Mouse (Mus musculus) heart, postnatal 10 days (tissue): ENCODE measurements around the gene Ccnjl. TPM values are rescaled to one million over a fixed set of nuclear protein-coding genes. Genes with fewer than 3 reads are reported as not detected.

Experiments
- DNase-seq, 2 experiments: peaks; one replicate each; pipeline ENCODE4 v3.0.0; 2021
- intact Hi-C: fragments of 180-260 bp; cut with DNase I; formaldehyde crosslinking; loops from one replicate; pipeline ENCODE4 v1.15.1; 2025
- total RNA-seq, 2 experiments: library from RNA; stranded (reverse); gene quantifications; 2 replicates each; pipeline ENCODE4 v1.2.3; 2021

Ccnjl gene
- 10 to 100 TPM; 10.2 to 11.3 TPM for total RNA-seq

DNA sequence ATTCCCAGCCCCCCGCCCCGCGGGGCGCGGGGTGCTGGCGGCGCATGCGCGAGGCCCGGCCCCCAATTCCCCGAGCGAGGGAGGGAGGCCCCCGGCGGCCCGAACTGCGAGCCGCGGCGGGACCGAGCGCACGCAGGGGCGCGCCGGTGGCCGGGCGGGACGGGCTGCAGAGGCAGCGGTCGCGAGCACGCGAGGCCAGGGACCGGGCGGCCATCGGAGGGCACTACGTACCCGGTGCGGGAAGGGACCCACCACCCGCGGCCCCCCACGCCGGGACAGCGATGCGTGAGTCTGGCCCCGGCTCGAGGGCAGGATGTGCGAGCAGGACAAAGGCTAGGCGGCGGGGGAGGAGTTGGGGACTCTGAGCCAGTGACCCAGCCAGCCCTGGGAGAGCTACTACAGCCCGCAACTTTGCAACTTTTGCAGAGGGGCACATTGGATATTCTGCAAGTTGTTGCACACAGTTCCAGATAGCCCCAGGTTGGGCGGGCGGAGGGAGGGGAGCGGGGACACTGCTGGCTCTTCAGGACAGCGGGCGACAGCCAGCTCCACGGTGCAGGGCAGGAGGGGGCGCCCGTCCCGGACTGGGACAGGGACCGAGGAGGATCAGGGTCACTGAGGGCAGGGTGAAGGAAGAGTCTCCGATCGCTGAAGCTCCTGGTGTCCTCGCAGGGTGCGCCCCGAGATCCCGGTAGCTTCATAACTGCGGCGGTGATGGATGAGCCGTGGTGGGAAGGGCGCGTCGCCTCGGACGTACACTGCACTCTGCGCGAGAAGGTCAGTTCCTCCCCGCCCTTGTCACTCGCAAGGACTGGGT is at the start of gene Ccnjl:
Gene Ccnjl (plus strand): TSS at position 102 of the 817 bp plus-strand sequence.
- peak; percentile 79 to 81 for DNase-seq
- intact Hi-C loops = loop anchor here (2.0 to 10.0 kb wide), 5 partner anchors 20 to 216 kb away; partner anchors contain the start of genes 4933415A04Rik and Ttc1

DNA sequence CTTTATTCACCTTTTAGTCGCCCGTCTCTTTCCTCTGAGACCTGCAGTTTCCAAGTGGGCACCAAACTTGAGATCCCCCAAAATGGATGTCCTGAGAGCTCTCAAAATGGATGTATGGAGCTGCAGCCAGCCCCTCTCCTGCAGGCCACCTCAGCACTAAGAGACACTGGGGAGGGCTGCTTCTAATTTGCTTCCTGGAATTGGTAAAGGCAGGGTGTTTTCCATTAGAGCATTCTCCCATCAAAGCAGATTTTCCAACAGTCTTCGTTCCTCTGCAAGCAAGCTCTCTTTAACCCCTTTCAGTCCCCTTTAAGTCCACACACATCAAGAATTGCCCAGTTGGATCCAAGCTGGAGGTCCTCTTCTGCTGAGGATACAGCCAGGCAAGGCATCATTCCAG is 49.2 kb upstream of the Ccnjl start:
- intact Hi-C loops = no loop called here
- DNase-seq = no peak

DNA sequence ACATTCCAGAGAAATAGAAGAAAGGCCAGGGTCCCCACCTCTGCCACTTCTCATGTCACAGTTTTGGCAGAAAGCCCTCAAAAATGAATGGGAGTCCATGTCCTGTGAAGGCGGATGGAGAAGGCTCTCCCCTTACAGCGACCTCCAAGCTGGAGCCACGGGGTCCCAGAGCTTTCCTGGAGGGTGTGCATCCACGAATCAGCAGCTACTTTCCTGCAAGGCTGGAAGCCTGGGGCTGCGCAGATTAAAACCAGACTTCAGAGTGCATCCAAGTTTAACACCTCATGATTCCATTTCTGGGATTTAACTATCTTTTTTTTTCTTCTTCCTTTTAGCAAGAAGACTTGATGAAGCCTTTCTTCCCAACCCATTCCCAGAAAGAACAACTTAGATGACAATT is 48.0 kb upstream of the Ccnjl start:
- no peak for DNase-seq
- intact Hi-C loops = no loop called here

DNA sequence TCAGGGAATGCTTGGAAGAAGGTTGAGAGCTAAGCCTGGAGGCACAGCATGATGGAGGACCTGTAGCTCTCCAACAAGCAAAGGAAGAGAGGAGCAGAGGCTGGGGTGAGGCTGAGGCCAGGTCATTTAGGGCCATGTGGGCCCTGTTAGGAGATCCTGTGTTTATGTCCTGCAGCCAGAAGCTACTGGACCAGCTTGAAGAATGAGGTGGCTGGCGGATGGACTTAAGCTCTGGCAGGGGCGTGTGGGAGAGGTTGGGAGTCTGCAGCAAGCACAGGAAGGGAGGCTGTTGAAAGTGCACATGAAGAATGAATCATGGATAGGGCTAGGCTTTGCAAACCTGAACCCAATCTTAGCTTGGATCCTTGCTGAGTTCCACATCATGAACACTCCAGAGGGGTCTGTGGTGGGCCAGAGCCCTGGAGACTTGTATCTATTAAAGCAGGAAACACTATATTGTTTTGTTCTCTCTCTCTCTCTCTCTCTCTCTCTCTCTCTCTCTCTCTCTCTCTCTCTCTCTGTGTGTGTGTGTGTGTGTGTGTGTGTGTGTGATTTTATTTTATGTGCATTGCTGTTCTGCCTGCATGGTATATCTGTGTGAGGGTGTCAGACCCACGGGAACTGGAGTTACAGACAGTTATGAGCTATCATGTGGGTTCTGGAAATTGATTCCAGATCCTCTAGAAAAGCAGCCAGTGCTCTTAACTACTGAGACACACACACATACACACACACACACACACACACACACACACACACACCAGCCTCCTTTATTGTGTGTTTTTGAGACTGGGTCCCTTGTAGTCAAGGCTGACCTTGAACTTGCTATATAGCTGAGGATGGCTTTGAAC is 46.7 kb upstream of the Ccnjl start:
- peak; percentile 45 to 55 for DNase-seq
- intact Hi-C loops = no loop called here

DNA sequence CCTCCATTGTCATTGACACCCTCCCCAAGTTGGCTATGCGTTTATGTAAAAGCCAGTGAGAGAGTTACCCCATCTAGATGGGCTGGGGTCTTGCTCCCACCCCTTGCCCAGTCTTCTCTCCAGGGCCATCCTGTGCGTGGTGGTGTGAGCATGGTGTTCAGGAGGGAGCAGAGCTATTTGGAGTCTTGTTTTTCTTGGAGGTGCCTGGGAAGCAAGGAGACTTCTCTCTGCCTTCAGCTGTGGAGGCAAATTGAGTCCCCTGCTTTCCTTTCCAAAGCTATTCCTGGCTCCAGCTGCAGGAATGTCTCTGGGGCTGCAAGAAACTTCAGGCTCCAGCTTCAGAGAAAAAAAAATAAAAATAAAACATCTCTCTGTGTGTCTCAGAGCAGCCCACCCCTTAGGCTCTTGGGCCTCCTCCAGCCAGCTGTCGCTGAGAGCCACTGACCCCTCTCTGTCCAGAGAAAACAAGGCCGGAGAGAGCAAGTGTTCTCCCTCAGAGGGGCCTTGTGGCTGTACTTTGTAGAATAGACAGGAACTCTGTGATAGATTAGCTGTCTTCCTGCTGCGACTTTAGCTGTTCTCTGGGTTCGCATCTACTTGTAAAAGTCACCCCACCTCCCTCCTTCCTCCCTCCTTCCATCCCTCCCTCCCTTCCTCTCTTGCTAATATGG is 45.3 kb upstream of the Ccnjl start:
- DNase-seq = peak; percentile 70 to 76
- intact Hi-C loops = no loop called here

DNA sequence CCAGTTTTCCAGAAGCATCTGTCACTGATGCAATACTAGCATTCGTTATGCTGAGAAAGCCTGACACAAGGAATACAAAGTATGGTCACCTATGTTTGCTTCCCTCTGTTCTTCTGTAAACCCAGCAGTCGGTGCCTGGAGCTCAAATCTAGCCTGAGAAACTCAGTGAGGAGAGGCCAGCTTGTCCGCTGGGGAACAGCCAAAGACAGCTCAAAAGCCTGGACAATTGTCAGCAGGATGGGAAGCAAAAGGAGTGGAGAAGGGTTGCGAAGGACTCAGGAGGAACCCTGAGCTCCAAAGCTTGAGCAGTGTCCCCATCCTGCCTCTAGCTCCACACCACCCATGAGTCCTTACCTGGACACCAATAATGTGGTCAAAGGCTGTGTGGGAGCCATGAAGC is 44.5 kb upstream of the Ccnjl start:
- DNase-seq = peak; percentile 59 to 62
- intact Hi-C loops = no loop called here

DNA sequence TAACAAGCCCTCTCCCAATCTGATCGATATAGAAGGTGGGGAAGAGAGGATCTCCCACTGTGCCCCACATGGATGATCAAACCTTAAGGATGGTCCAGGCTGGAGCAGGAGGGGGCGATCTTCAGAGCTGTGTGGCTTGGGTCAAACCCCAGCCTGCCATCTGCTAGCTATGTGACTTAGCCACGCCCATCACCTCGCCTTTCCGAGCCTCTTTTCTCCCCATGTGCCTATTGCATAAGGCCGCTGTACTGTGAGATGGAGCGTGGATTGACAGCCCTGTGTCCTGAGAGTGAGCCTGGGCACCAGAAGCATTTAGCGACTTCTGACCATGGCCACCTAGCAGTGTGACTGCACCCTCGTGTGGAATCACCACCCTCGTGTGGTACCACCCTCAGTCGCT is 43.9 kb upstream of the Ccnjl start:
- intact Hi-C loops = no loop called here
- DNase-seq = no peak

DNA sequence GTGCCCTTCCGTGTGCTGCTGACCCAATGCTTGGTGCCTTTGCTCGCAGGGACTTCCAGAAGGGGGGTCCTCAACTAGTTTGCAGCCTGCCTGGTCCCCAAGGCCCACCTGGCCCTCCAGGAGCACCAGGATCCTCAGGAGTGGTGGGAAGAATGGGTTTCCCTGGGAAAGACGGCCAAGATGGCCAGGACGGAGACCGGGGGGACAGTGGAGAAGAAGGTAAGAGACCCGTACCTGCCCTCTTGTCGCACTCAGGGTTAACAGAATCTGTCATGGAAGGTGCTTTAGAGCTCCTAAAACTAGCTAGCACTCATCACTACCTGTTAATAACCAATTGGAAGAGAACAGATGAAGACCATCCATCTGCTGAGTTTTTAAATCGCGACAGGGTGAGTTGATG is 42.7 kb upstream of the Ccnjl start:
- intact Hi-C loops = no loop called here

DNA sequence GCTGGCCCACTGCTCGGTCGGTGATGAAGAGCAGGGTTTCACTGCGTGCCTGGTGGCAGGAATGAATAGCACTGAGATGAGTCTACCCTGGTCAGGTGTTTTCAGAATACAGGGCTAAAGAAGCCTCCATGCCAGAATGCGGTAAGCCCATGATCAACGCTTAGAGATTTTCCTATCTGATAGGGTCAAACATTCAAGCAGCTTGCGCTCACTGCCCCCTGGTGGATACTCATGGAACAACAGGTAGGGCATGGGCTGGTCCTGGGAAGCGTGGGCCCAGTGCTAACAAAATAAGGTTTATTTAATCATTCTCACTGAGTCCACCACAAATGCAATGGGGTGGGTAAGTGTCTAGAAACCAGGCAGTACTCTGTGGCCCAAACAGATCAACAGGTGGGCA is 35.9 kb upstream of the Ccnjl start:
- peak; percentile 77 to 89 for DNase-seq
- intact Hi-C loops = loop anchor here (1.0 to 10.0 kb wide), 5 partner anchors 35 to 192 kb away; partner anchors contain the start of genes Ccnjl and Pwwp2a

More for the DNA sequence above, 42.7 kb upstream of the Ccnjl start:
- no peak for DNase-seq

DNA sequence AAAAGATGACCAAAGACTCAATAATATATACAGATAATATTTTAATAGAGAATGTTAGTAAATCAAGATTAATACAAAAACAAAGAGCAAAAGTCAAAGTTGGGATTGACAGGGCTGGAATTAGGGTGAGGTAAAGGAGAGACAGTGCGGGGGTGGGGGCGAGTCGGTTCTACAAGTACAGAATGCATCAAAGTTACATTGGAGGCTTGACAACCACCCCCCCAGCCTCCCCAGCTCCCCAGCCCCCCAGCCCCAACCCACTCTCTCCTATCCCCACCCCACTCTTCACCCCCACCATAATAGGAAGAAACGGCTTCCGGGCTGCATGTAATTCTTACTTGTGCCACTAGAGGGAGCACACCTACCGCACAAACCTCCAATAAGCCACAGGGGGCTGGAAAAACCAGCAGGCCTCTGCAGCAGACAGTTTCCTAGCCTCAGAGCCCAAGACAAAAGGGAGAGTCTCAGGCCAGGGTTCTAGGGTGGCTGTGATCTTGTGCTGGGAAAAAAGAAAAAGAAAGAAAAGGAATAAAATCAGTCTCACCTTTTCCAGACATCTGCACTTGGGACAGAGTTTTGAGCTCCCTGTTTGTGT is 34.7 kb upstream of the Ccnjl start:
- intact Hi-C loops = loop anchor here (1.0 to 10.0 kb wide), 4 partner anchors 33 to 191 kb away; partner anchors contain the start of genes Ccnjl and Pwwp2a
- peak; percentile 75 to 88 for DNase-seq

DNA sequence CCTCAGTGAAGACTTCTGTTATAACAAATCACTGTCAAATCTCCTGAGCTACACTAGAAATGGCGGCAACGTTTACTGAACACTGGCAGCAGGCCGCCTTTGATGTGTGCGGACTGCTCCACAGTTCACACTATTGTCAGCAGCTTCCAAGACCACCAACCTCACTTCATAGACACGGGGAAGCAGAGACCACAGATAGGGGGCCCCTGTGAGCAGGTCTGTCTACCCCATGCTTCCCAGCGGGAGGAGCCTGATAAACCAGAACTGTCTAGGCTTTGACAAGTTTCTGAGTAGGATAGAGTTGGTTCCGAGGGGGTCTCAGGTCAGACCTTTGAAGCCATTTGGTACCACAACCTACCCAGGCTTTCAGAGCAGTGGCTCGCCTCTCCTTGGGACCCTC is 33.5 kb upstream of the Ccnjl start:
- no peak for DNase-seq
- intact Hi-C loops = loop anchor here (10.0 kb wide), 1 partner anchor 190 kb away; the partner anchor contains the start of gene Pwwp2a

DNA sequence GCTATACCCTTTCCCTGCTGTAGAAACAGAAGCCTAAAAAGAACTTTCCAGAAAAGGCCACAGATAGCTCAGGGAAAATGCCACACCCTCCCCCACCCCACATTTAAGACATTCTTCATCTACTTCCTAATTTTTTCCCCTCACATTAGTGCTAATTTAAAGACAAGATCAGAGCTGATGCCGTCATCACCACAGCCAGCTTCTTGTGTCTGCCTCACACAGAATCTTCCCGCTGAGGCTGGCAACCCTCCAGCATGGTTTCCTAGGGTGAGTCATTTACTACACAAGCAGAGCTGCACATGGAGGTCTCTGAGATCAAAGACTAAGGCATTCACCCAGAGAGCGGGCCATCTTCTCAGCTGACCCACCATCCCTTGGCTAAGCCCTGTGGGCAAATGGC is 33.1 kb upstream of the Ccnjl start:
- peak; percentile 68 to 69 for DNase-seq
- intact Hi-C loops = loop anchor here (10.0 kb wide), 1 partner anchor 189 kb away; the partner anchor contains the start of gene Pwwp2a

DNA sequence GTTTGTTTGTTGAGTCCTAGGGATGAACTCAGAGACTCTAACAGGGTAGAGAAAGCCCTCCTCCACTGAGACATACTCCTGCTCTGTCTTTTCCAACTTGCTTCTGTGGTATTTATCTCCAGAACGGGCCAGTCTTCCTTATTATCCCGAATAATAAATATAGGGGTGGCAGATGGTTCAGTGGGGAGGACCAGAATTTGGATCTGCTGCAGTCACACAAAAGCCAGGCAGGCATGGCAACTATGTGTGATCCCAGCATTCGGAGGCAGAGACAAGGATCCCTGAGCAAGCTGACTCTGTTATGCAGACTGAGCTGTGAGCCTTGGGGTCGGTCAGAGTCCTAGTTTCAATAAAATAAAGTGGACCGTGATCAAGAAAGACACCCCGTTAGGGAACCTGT is 27.3 kb upstream of the Ccnjl start:
- DNase-seq = no peak
- intact Hi-C loops = no loop called here

DNA sequence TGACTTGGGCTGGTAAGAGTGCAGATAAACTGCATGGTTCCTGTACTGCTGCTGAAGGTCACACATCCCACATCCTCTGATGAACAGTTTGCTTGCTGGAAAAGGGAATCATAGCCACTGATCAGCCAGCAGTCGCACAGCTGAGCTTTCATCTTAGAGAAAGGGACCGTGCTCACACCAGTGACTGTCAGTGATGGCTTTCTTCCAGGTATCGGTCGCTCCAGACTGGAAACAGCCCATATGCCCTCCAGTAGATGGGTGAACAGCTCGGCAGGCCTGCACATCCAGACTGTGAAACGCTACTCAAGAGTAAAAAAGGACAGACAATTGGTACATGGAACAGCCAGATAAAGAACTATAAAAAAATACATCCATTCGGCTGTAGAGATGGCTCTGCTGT is 23.4 kb upstream of the Ccnjl start:
- intact Hi-C loops = no loop called here

DNA sequence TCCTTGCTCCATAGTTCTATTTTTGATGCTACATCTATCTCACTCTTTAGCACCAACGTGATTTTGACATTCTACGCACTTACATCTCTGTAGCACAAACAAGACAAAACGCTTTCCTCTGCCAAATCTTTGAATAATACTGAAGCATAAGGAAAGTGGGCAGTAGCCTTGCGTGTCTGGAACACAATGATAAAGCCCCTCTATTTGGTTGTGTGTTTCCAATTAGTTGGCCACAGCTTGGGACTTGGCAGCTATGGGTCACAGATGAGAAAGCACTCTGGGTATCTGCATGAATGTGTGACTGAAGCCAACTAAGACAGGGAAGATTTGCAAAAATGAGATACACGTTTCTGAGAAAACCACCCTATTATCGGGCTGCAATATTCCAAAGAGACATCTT is 20.6 kb upstream of the Ccnjl start:
- intact Hi-C loops = no loop called here
- DNase-seq = no peak

More for the DNA sequence above, 23.4 kb upstream of the Ccnjl start:
- no peak for DNase-seq

DNA sequence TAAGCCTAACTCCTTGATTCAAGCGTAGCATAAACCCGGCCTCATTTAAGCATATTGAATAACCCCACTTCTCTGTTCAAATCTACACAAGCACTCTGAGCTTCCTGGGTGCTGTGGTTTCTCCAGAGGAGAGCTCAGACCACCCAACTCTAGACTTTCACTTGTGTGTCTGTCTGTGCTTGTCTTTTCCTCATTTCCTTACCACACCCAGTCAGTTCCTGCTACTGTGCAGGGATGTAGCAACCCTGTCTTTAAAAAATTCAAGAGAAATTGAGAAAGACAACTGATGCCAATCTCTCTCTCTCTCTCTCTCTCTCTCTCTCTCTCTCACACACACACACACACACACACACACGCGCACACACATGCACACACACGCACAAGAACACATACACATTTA is 18.7 kb upstream of the Ccnjl start:
- intact Hi-C loops = no loop called here

DNA sequence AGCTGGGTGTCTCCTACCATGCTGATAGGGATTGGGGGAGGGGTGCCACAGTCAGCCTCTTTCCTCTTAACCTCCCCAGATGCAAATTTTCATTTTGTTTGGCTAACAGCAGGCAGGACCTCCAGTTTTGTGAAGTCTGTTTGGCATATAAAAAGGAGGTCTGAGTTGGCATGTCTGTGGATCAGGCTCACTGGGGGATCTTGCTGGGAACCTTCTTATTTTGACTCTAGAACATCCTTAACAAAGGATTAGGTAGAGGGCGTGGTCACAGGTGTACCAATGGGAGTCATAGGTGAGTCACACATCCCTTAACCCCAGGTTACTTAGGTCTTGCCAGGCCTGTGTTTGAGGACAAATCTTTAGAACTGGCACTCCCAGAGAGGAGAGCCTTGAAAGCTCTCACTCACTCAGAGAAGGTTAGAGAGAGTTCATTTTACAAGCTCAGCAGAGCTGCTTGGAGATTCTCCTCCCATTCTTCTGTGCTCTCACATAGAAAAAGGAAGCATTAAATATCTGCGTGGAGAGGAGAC is 15.9 kb upstream of the Ccnjl start:
- intact Hi-C loops = no loop called here
- no peak for DNase-seq

More for the DNA sequence above, 18.7 kb upstream of the Ccnjl start:
- no peak for DNase-seq

DNA sequence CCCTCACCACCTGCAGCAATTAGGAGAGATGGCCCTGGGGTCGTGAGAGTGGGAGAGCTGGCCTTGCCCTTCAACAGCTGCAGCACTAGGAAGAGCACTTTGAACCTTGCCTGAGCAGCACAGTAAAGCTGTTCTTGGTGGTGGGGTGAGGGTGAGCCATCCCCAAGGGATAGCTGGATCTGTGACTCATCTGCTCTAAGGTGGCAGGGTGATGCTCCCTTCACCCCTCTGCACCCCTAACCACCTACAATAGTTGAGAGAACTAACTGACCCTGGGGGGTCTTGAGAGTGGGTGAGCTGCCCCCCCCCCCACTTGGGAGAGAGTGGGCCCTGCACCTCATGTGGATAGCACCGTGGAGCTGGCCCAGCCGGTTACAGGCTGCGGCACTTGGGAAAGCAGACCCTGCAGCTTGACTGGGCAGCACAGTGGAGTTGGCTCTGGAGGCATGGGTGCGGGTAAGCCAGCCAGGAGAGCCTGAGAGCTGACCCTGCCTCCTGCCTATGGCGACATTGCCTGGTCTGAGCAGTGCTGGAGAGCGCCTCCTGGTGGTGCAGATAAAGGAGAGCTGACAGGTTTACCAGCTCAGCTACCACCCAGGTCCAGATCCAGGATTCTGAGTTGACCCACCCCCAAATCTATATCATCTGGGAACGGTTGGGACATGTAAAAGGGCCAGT is 12.1 kb upstream of the Ccnjl start:
- intact Hi-C loops = no loop called here
- DNase-seq = peak in 1 of 2 experiments; percentile 45

DNA sequence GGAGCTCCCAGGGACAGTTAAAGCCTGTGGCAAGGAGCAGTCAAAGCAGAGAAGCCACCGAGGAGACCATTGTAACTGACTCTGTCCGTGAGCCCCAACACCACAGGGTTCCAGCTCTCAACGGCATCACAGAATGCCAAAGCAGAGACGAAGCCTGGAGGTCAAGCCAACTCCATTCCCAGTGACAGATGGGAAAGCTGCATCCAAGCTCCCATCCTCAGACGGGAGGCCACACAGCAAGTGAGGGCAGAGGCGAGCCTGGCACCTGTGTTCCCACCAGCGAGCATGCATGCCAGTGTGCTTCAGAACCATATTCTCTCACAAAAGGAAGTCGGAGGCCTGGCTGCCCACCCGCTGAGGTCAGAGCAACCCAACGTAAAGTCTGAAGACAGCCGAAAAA is 10.9 kb upstream of the Ccnjl start:
- intact Hi-C loops = no loop called here
- DNase-seq = no peak

DNA sequence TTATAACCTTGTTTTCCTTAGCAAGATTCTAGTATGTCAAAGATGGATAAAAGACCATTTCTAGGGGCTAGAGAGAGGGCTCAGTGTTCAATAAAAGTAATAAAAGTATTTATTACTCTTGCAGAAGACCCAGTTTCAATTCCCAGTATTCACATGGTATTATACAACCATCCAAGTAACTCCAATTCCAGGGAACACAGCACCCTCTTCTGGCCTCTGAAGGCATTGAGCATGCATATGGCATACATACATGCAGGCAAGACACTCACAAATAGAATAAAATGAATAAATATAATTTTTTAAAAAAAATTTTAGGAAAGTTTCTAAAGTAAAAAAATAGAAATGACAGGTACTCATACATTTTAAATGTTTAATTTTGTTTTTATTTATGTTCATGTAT is 10.5 kb upstream of the Ccnjl start:
- DNase-seq = no peak
- intact Hi-C loops = no loop called here
